Mouse (Mus musculus) urinary bladder, postnatal 14 days (tissue): ENCODE data around the gene Olfr1408.

Experiments
- DNase-seq: peaks from one replicate; pipeline ENCODE4 v3.0.0; 2021; ENCODE audit warnings: low spot score

Gene Olfr1408

DNA sequence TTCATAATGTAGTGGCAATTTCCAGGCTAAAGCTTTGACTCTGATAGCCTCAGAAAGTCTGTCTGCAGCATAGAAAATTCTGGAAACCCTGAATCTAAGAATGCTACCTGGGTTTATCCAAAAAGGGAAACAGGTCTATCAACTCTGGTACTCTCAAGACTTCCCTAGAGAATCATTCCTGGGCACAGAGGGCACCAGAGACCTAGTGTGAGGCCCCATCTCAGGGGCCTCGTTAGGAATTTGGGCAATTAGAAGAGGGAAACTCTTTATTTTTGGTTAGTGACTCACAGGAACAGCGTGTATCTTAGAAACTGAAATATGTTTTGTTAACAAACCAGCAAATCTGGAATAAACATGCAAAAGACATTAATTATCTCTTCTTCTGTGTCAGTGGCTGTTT, at the start of gene Olfr1408:
TSS of gene Olfr1408 (minus strand) at position 101 of the 400 bp plus-strand sequence.
- DNase-seq = no peak

DNA sequence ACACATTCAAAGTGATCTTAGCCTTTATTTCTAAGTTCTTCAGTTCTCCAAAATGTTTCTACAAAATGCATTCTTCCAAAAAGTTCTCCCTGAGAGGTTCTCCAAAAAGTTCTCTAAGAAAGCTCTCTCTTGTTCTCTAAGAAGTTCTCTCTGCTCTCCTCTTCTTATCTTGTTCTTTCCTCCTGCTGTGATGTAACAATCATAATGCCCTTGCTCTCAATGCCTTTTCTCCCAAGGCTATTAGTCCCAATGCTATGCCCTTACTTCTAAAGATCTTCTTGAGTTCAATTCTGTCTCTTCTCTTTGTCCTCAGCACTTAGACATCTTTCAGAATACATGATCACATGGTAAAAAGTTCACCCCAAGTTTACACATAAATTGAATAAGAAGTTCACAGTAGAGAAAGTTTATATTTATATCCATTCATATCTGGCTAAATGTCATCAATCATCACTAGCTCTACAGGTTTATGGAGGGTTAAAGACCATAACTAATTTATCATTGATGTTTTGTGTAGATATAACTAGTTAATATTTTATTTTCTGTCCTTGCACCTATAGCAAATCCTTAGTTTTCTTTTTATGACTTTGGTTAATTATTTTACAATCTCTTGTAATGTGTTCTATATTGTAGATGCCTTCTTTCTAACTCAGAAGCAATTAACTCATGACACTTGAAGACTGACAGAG, 37.1 kb upstream of the Olfr1408 start:
- no peak for DNase-seq
